ENCODE assay signal across 28 mouse cellular contexts in the genomic region with DNA sequence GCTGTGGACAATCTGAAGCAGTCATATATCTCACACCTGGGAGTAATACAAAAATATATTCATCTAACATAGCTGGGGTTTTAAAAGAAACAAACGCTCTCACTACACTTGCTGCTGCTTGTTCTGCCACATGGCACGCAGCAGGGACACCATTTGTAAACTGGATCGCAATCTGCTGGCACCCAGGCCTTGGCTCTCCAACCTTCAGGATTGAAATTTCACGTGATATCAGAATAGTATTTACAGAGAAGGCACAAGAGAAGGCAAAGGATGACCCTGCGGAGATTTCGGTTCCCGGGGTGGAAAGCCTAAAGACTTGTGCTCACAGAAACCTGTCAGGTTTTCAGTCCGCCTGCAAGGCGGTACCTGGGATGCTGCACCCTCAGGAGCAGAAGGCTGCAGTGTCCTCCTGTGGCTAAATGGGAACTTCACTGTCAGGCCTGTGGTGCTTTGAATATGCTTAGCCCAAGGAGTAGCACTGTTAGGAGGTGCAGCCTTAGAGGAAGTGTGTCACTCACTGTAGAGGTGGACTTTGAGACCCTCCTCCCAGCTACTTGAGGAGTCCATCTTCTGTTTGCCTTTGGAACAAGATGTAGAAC. TPM values are rescaled to one million over a fixed set of nuclear protein-coding genes. Genes with fewer than 3 reads are reported as not detected.
A peak's percentile ranks its signal among the peaks of the same experiment; 100 is the strongest.
DNase-seq lines count a peak whose midpoint lies in the region; ATAC-seq lines count a peak whose summit lies in the region.
"Had no signal": no experiment of that assay in that cellular context is flagged by ENCODE, and none has a peak within 500 bp of the region (broad histone marks: within the 10 kb centered on the region; RNA-seq: fewer than 3 reads in every experiment).

No protein-coding gene starts in this region.

- ATAC-seq in neural tube, embryonic 15.5 days (ENCODE audit: low FRiP score), result no peak
- ATAC-seq in inflammation-experienced regulatory T-cells, adult 6 months, result no peak
- ATAC-seq in erythroblast, adult 5-6 weeks (replicated peaks; ENCODE audit: low FRiP score, poor library complexity, severe bottlenecking), result no peak
- ATAC-seq: CD4-positive, CD25-positive, alpha-beta regulatory T cell, adult 4 months; forebrain, embryonic 16.5 days; midbrain, embryonic 15.5 days had no signal

- no peak overlapping the region for H3K27ac ChIP-seq in neural tube, embryonic 15.5 days (replicated peaks)
- H3K27ac ChIP-seq: heart, adult 2 months; hindbrain, embryonic 14.5 days; limb, embryonic 15.5 days; liver, embryonic 14.5 days; midbrain, embryonic 15.5 days; neural tube, embryonic 13.5 days had no signal

- H3K4me1 ChIP-seq in neural tube, embryonic 15.5 days, result no peaks in the 10 kb centered on the region
- H3K4me1 ChIP-seq: forebrain, embryonic 10.5 days; limb, embryonic 15.5 days; midbrain, embryonic 15.5 days; neural tube, embryonic 13.5 days had no signal

- no peak overlapping the region for H3K9ac ChIP-seq in neural tube, embryonic 15.5 days (replicated peaks)
- H3K9ac ChIP-seq: hindbrain, embryonic 14.5 days; limb, embryonic 15.5 days; liver, embryonic 14.5 days; lung, embryonic 14.5 days; midbrain, embryonic 15.5 days; neural tube, embryonic 13.5 days had no signal

- 84% methylated on average over 9 of the region's 9 CpGs for WGBS in neural tube, embryonic 15.5 days

- peak; percentile 80 for DNase-seq in heart, adult 11 months
- no peak for DNase-seq in heart, postnatal 10 days
- DNase-seq in cerebellum, adult 11-12 months, result peak; percentile 79
- peak; percentile 25 to 36 for DNase-seq in cerebellum, postnatal 10 days
- peak; percentile 38 to 49 for DNase-seq in layer of hippocampus, postnatal 14 days (ENCODE audit: low spot score in 2 of 2)
- DNase-seq: adrenal gland, postnatal 36 days; gastrocnemius, postnatal 25 days; heart, adult 2 months; heart, postnatal 4 days; kidney, adult 9 months; kidney, postnatal 14 days; lung, embryonic 14.5 days; thymus, adult 2 months; thymus, postnatal 4 days had no signal

- H3K27me3 ChIP-seq in neural tube, embryonic 15.5 days (replicated peaks), result no peaks in the 10 kb centered on the region
- H3K27me3 ChIP-seq: limb, embryonic 15.5 days; midbrain, embryonic 15.5 days; neural tube, embryonic 13.5 days had no signal

- intact Hi-C loops in heart, postnatal 10 days (cut with DNase I), result no loop called here

- H3K9me3 ChIP-seq in neural tube, embryonic 15.5 days (replicated peaks), result no peaks in the 10 kb centered on the region
- H3K9me3 ChIP-seq: forebrain, embryonic 10.5 days; limb, embryonic 15.5 days; megakaryocyte, embryonic 14.5 days; midbrain, embryonic 15.5 days; neural tube, embryonic 13.5 days had no signal

- no peak overlapping the region for H3K4me2 ChIP-seq in neural tube, embryonic 15.5 days
- H3K4me2 ChIP-seq: hindbrain, embryonic 14.5 days; limb, embryonic 15.5 days; lung, embryonic 14.5 days; midbrain, embryonic 15.5 days; neural tube, embryonic 13.5 days had no signal

- peaks cover 15% of the 10 kb centered on the region for H3K36me3 ChIP-seq in neural tube, embryonic 15.5 days

- H3K4me3 ChIP-seq in neural tube, embryonic 15.5 days (replicated peaks), result no peak overlapping the region
- H3K4me3 ChIP-seq: embryonic facial prominence, embryonic 10.5 days; forebrain, embryonic 10.5 days; heart, adult 2 months; limb, embryonic 15.5 days; megakaryocyte, embryonic 14.5 days; midbrain, embryonic 15.5 days; myocyte; neural tube, embryonic 13.5 days had no signal

RNA-seq across cellular contexts. Expression of a gene that starts 53.2 kb away (rescaled TPM):
- total RNA-seq in heart, postnatal 10 days (2021), result 10 to 100 TPM; 21.8 to 23.2 TPM
- 10 to 100 TPM; 23.6 to 23.7 TPM for total RNA-seq in layer of hippocampus, postnatal 14 days (2021)
- polyA plus RNA-seq in neural tube, embryonic 15.5 days (2015; fragmentation: Nextera tagmentation; extraction: Ambion mirVana), result 39.9 and 43.4 TPM in 2 replicates
- 10 to 100 TPM; 29.1 to 46.7 (median 39.9) TPM for polyA plus RNA-seq in inflammation-experienced regulatory T-cells, adult 6 months (2017; shearing (Covaris generic))
- 3.5 and 6.3 TPM in 2 replicates for total RNA-seq in erythroblast, adult 5-6 weeks (2015; ENCODE audit: low replicate concordance)
- total RNA-seq in erythroblast, adult 5-6 weeks (2017; ENCODE audit: low replicate concordance), result 8.3 and 11.6 TPM in 2 replicates

Comparison
In these comparisons a context has a peak if more than half of its experiments do, and no peak if none do; other contexts are left out.
1. DNase-seq: peak in heart, adult 11 months (single experiment), cerebellum, adult 11-12 months (single experiment), cerebellum, postnatal 10 days (2 of 2) and layer of hippocampus, postnatal 14 days (2 of 2); none in heart, postnatal 10 days (0 of 2).